Mouse (Mus musculus) layer of hippocampus, postnatal 36 days (tissue): ENCODE results near the gene Sptlc2. TPM values are rescaled to one million over a fixed set of nuclear protein-coding genes. Genes with fewer than 3 reads are reported as not detected.
"Not testable (repeated sequence)": the region's sequence is repeated elsewhere in the genome, so short reads cannot be mapped to it uniquely, and the experiment has no call there.

Experiments used
- DNase-seq, 2 experiments: peaks; one replicate each; pipeline ENCODE4 v3.0.0; 2022
- microRNA-seq, 2 experiments: library from miRNA; unstranded; fragments of <30 nt; microRNA quantifications; one replicate each; pipeline ENCODE4 v1.2.0; 2021
- total RNA-seq, 2 experiments: library from RNA; stranded (reverse); gene quantifications; 2 replicates each; pipeline ENCODE4 v1.2.3; 2021

Gene Sptlc2
- total RNA-seq, 2 experiments from 2014 or later, result 29.2 to 32.8 TPM

- not testable (repeated sequence) for DNase-seq
Measured at GRCm38 (mm10) chr12:87277251-87277650, 110.9 kb downstream of the Sptlc2 start.

GRCm38 (mm10) chr12:87274853-87275831 is 113.0 kb downstream of the Sptlc2 start:
- no peak for DNase-seq

- no peak for DNase-seq
Measured at GRCm38 (mm10) chr12:87267682-87268081, 120.5 kb downstream of the Sptlc2 start.

- DNase-seq, result no peak
Measured at GRCm38 (mm10) chr12:87266827-87267603, 121.1 kb downstream of the Sptlc2 start.

GRCm38 (mm10) chr12:87266108-87266826 is 121.9 kb downstream of the Sptlc2 start, which contains the start of the genes Vipas39 and Ahsa1:
Gene Vipas39, minus strand, starts transcription at chr12:87266256.
Gene Ahsa1, plus strand, starts transcription at chr12:87266479.
- peak; percentile 88 to 89 for DNase-seq

GRCm38 (mm10) chr12:87265444-87265843 is 122.7 kb downstream of the Sptlc2 start:
- no peak for DNase-seq

- DNase-seq, result no peak
Measured at GRCm38 (mm10) chr12:87260562-87260961, 127.6 kb downstream of the Sptlc2 start.

- DNase-seq, result no peak
Measured at GRCm38 (mm10) chr12:87256629-87257028, 131.5 kb downstream of the Sptlc2 start.

Small RNA genes within 50 kb of the gene (microRNA-seq; reads per million reads assigned to microRNA genes)
- 0 reads per million in 2 experiments for gene Gm47293
- 61.2 to 107 reads per million in 2 experiments for gene Mir3068

Other genes with a start within 250 kb of the Sptlc2 start
- gene Gstz1, start 241.2 kb downstream of the Sptlc2 start, total RNA-seq, result 10 to 100 TPM; 47.3 to 48.1 TPM
- gene Pomt2, start 240.4 kb downstream of the Sptlc2 start, total RNA-seq, result 10 to 100 TPM; 17.5 TPM
- gene Samd15, start 188.6 kb downstream of the Sptlc2 start, total RNA-seq, result 1 to 10 TPM; 2.7 to 2.9 TPM
- 10 to 100 TPM; 29.4 to 30.4 TPM for gene Tmed8, start 187.9 kb downstream of the Sptlc2 start, total RNA-seq
- gene Noxred1, start 149.6 kb downstream of the Sptlc2 start, total RNA-seq, result 1 to 10 TPM; 2.6 to 3.7 TPM
- gene Vipas39, start 122.1 kb downstream of the Sptlc2 start, total RNA-seq, result 10 to 100 TPM; 52.3 to 60.7 TPM
- gene Ahsa1, start 121.9 kb downstream of the Sptlc2 start, total RNA-seq, result 100 to 1,000 TPM; 198 to 207 TPM
- under 1 TPM in 1 of 2 experiments, not detected in 1; 0.42 TPM for gene Ism2, start 88.7 kb downstream of the Sptlc2 start, total RNA-seq
- 10 to 100 TPM; 90.6 to 99.4 TPM for gene Slirp, start 55.5 kb upstream of the Sptlc2 start, total RNA-seq
- 10 to 100 TPM; 20.8 to 21.7 TPM for gene Alkbh1, start 55.7 kb upstream of the Sptlc2 start, total RNA-seq
- 10 to 100 TPM; 67.3 to 68.6 TPM for gene Snw1, start 83.9 kb upstream of the Sptlc2 start, total RNA-seq
- not detected for gene Gm5788, start 106.4 kb upstream of the Sptlc2 start, total RNA-seq
- gene Gm8300, start 126.0 kb upstream of the Sptlc2 start, total RNA-seq, result not detected
- gene Oog1, start 214.3 kb upstream of the Sptlc2 start, total RNA-seq, result not detected
- gene Gm4027, start 230.5 kb upstream of the Sptlc2 start, total RNA-seq, result not detected